Mouse (Mus musculus): ENCODE measurements around the gene Pex11g.

DNA sequence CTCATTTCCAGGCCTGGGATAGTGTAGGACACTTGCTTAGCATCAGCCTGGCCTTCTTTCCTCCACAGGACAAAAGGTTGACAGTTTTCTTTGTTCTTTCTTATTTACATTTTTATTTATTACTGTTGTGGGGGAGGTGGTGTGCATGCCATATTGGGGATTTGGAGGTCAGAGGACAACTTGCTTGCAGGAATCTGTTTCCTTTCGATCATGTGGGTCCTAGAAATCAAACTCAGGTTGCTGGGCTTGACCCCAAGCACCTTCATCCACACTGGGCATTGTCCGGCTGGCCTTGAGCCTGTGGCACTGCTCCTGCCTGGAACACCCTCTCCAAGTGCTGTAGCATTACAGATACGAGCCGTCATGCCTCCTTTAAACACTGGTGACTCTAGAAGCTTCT is 50.6 kb downstream of the Pex11g start:
- TF ChIP-seq CTCF (IDR thresholded peaks at IDR 0.05; ENCODE audit: low read depth, low read length) (no peak), POLR2A (IDR thresholded peaks at IDR 0.05; ENCODE audit: borderline replicate concordance, low read depth, low read length) (no peak)

Data from bone marrow macrophage, adult 2 months (primary cell).